Mouse (Mus musculus): ENCODE measurements around the gene Sept3.

The Sept3 gene

DNA sequence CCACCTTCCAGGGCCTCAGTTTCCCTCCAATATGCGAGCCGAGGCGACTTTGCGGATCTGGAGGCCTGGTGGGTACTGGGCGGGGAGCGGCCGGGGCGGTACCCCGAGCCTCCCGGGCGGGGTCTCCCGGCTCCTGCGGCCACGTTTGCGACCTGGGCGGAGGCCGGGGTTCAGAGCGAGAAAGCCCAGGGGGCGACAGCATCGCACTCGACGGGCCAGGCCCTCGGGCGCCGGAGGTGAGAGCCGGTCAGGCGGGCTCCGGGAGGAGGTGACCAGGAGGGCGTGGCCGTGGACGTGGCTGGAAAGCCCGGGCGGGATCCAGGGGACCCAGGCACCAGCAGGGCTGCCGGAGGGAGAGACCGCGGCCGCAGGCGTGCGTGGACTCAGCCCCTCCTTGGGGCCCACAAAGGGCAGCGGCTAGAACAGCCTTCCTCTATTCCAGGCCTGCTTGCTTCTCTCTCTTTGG lies 66.4 kb downstream of the Sept3 start:
- DNase-seq: peak; percentile 26

DNA sequence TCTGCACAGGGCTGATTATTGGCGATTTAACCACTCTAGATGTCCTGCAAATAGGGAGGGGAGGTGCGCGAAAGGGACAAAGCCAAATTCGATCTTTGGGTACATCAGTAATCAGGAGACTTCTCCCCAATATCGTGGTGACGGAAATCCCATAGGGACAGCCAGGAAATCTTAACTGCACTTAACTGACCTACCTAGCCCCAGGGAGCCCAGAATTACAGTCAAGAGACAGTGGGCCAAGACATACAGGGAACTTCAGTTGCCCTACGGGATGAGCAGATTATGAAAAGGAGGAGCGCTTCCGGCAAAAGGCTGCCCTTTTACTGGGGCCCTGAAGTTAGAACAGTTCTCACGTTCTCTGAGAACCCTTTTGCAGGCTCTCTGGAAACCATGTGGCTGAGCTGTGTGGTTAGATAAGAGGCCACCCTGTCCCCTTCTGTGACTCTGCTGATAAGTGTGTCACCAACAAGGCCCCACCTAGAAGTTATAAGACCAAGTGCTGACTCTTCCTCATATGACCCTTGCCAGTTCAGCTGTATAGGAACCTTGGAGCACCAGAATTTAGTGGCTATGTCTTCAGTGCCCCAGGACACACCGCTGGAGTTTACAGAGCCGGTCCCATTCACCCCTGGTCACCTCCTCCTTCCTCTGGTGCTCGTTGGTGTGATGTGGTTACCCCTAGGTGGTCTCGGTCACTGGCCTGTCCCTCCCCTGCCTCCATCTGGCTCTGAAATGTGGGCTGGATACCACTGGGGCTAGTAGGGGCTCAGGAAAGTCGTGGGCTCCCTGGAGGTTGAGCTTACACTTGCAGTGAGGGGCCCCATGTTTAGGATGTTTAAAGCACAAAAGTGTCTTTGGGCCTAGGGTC lies 67.2 kb downstream of the Sept3 start:
- DNase-seq: peak; percentile 4

DNA sequence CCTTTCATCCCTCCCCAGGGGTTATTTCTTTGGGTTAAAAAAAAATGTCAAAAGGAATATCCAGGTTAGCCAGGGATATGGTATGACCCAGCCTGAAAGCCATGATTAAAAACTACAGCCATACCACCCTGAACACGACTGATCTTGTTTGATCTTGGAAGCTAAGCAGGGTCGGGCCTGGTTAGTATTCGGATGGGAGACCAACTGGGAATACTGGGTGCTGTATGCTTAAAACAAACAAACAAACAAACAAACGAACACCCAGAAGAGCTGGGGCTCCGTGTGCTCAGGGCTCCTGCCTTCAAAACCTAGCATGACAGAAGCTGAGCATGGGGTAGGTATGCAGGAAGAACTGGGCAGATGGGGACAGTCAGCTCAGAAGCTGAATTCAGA lies 67.8 kb downstream of the Sept3 start:
- DNase-seq: peak; percentile 5

DNA sequence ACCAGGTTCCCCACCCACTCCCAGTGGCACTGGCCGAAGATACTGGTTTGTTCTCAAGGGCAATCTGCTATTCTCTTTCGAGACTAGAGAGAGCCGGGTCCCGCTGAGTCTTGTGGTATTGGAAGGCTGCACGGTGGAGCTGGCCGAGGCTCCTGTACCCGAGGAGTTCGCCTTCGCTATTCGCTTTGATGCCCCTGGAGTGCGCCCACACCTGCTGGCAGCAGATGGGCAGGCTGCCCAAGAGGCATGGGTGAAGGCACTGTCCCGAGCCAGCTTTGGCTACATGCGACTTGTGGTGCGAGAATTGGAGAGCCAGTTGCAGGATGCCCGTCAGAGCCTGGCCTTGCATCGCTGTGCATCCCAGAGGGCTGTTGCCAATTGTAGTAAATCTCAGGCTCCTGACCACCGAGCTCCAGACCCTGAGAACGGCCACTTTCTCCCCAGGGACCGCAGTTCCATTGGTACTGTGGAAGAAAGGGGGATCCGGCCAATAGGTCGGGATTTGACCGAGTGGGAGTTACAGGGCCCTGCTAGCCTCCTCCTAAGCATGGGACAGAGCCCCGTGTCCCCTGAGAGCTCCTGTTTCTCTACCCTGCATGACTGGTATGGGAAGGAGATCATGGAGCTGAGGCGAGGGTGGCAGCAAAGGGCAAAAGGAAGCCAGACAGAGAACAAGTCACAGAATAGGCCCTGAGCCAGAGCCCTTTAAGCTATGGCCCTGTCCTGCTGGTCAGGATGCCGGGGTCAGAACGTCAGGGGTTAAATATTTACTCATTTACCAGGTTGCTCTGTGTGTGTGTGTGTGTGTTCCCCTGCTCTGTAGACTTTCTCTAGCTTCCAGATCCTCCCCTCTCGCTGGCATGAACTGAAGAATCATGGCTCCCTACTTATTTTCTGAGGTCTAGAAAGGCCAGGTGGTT lies 68.9 kb downstream of the Sept3 start:
- DNase-seq: peak; percentile 85
